Mouse (Mus musculus) forebrain, embryonic 13.5 days (tissue): Measurements from ENCODE around the gene 1700015G11Rik. TPM values are rescaled to one million over a fixed set of nuclear protein-coding genes. Genes with fewer than 3 reads are reported as not detected.

Source experiments
- ATAC-seq: fragments of 200-750 bp; cut with Nextera tagmentation; 2 replicates; pipeline ENCODE4 v1.8.0; 2017
- H3K27ac ChIP-seq: fragments of 300-500 bp; sonication (generic); 2 replicates; pipeline ENCODE4 v1.5.1; 2015; ENCODE audit warnings: inconsistent platforms, mild to moderate bottlenecking, moderate library complexity
- H3K27me3 ChIP-seq: fragments of 300-500 bp; sonication (generic); 2 replicates; pipeline ENCODE4 v1.6.1; 2015; ENCODE audit warnings: mild to moderate bottlenecking, inconsistent platforms
- H3K36me3 ChIP-seq: fragments of 300-500 bp; sonication (generic); 2 replicates; pipeline ENCODE4 v1.6.1; 2015; ENCODE audit warnings: mild to moderate bottlenecking, inconsistent platforms; ENCODE audit not compliant: poor library complexity, severe bottlenecking
- H3K4me1 ChIP-seq: fragments of 300-500 bp; sonication (generic); 2 replicates; pipeline ENCODE4 v1.6.1; 2015; ENCODE audit warnings: inconsistent platforms
- H3K4me2 ChIP-seq: fragments of 300-500 bp; sonication (generic); 2 replicates; pipeline ENCODE4 v1.6.1; 2015; ENCODE audit warnings: inconsistent platforms, mild to moderate bottlenecking, moderate library complexity
- H3K4me3 ChIP-seq: fragments of 300-500 bp; sonication (generic); 2 replicates; pipeline ENCODE4 v1.5.1; 2015; ENCODE audit warnings: mild to moderate bottlenecking, inconsistent platforms
- H3K9ac ChIP-seq: fragments of 300-500 bp; sonication (generic); 2 replicates; pipeline ENCODE4 v1.6.1; 2015; ENCODE audit warnings: mild to moderate bottlenecking, inconsistent platforms
- H3K9me3 ChIP-seq: fragments of 300-500 bp; sonication (generic); replicated peaks from 2 replicates; pipeline ENCODE4 v1.6.1; 2016; ENCODE audit warnings: inconsistent platforms
- WGBS: fragments of 180-500 bp; shearing (Covaris S2); methylation state at CpG from one replicate; pipeline ENCODE4 v1.1.7; 2015; 5-methylcytosine and 5-hydroxymethylcytosine counted together
- polyA plus RNA-seq: library from polyadenylated mRNA; unstranded; fragments of >200 nt; fragmentation: Nextera tagmentation; extraction: Ambion mirVana; gene quantifications from 2 replicates; pipeline ENCODE4 v1.2.1, GENCODE M21; 2015

1700015G11Rik gene
- not detected in 2 replicates for polyA plus RNA-seq

DNA sequence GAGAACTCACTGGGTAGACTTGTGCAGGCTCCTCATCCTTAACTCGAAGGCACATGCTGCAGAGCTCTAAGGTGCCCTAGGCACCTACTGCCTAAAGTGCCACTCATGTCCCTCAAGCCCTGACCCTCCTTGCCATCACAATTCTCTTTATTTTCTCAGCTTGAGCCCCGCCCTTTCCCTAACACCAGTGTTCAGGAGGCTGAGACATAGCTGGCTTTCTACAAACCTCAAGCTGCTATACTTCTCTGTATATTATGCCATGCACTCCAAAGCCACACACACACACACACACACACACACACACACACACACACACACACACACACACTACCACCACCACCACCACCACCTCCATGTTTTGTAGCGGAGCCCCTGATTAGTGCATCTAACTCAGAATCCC lies at the start of gene 1700015G11Rik:
1700015G11Rik (minus strand) TSS at position 101 of the 400 bp plus-strand sequence.
- ATAC-seq: no peak
- H3K4me3 ChIP-seq: no peak within 1 kb of the TSS
- H3K9ac ChIP-seq: no peak within 1 kb of the TSS
- H3K4me2 ChIP-seq: no peak within 1 kb of the TSS
- no peaks in the 10 kb centered on the region for H3K36me3 ChIP-seq
- 90% methylated on average over 3 of the region's 3 CpGs for WGBS
- H3K27ac ChIP-seq: no peak within 1 kb of the TSS
- H3K27me3 ChIP-seq: no peaks in the 10 kb centered on the region
- no peaks in the 10 kb centered on the region for H3K9me3 ChIP-seq
- H3K4me1 ChIP-seq: no peaks in the 10 kb centered on the region

DNA sequence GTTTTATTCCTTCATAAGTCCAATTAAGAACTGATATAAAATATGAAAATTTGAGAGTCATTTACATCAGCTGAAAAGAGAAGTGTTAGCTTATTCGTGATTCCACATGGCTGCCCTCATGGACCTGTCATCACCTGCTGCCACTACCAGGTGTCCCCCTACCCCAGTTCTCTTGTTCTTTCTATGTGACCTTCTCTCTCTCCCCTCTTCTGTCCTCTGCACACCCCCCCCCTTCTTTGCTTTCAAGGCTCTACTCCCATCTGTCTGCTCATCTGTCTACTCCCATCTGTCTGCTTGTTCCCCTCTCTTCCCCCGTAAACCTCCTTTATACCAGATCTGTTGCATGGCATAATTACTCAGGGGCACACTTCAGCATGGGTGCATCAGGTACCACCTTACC lies 41.4 kb upstream of the 1700015G11Rik start:
- Histone ChIP-seq H3K27ac (no peak overlapping the region), H3K27me3 (no peaks in the 10 kb centered on the region), H3K9ac (no peak overlapping the region), H3K4me1 (no peaks in the 10 kb centered on the region), H3K4me2 (no peak overlapping the region), H3K4me3 (no peak overlapping the region), H3K36me3 (no peaks in the 10 kb centered on the region), H3K9me3 (no peaks in the 10 kb centered on the region)
- peak; percentile 94 for ATAC-seq
- 64% methylated on average over 2 of the region's 2 CpGs for WGBS

DNA sequence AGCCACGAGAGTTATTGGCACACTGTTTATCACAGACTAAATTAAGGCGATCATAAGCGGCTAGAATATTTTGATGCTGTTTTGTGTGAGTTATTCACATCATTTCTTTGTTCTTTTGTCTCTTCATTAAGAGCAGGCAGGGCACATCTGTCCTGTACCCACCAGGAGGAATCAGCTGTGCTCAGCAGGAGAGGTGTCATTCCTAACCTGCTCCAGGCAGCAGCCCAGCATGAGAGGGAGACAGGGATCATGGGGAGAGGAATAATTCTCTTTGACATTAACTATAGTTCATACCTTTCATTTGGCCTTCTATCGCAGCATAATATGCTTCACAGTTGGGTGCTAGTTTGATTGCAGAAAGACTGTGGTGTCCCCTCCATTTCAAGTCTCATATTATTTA lies 40.7 kb upstream of the 1700015G11Rik start:
- H3K4me2 ChIP-seq: no peak overlapping the region
- H3K36me3 ChIP-seq: no peaks in the 10 kb centered on the region
- ATAC-seq: peak; percentile 77
- H3K27ac ChIP-seq: peak overlapping the region; percentile 37
- no peak overlapping the region for H3K9ac ChIP-seq
- H3K4me1 ChIP-seq: no peaks in the 10 kb centered on the region
- no peaks in the 10 kb centered on the region for H3K27me3 ChIP-seq
- H3K9me3 ChIP-seq: no peaks in the 10 kb centered on the region
- H3K4me3 ChIP-seq: no peak overlapping the region
- WGBS: 45% methylated on average over 4 of the region's 4 CpGs

DNA sequence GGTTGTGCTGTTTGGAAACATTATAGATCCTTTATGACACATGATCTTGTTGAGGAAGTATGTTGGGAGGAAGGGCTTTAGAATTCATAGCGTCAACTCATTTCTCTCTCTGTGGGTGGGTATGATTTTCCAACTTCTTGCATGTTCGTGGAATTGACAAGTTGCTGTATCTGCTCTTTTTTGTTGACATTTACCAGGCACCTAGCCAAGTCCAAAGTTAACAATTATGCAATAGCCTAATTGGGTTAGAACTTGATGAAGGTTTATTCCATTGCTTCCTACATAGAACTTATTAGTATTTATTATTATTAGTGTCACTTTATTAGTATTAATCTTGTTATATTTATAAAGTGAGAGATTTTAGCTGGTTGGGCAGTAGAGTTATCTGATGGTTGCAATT lies 40.3 kb upstream of the 1700015G11Rik start:
- no peaks in the 10 kb centered on the region for H3K4me1 ChIP-seq
- no peak overlapping the region for H3K9ac ChIP-seq
- WGBS: 50% methylated on average over 2 of the region's 2 CpGs
- H3K36me3 ChIP-seq: no peaks in the 10 kb centered on the region
- peak; percentile 38; the same call in 1 of the 2 replicates for ATAC-seq
- peak overlapping the region; percentile 37; the same call in 1 of the 2 replicates for H3K27ac ChIP-seq
- no peaks in the 10 kb centered on the region for H3K27me3 ChIP-seq
- H3K9me3 ChIP-seq: no peaks in the 10 kb centered on the region
- no peak overlapping the region for H3K4me3 ChIP-seq
- no peak overlapping the region for H3K4me2 ChIP-seq

DNA sequence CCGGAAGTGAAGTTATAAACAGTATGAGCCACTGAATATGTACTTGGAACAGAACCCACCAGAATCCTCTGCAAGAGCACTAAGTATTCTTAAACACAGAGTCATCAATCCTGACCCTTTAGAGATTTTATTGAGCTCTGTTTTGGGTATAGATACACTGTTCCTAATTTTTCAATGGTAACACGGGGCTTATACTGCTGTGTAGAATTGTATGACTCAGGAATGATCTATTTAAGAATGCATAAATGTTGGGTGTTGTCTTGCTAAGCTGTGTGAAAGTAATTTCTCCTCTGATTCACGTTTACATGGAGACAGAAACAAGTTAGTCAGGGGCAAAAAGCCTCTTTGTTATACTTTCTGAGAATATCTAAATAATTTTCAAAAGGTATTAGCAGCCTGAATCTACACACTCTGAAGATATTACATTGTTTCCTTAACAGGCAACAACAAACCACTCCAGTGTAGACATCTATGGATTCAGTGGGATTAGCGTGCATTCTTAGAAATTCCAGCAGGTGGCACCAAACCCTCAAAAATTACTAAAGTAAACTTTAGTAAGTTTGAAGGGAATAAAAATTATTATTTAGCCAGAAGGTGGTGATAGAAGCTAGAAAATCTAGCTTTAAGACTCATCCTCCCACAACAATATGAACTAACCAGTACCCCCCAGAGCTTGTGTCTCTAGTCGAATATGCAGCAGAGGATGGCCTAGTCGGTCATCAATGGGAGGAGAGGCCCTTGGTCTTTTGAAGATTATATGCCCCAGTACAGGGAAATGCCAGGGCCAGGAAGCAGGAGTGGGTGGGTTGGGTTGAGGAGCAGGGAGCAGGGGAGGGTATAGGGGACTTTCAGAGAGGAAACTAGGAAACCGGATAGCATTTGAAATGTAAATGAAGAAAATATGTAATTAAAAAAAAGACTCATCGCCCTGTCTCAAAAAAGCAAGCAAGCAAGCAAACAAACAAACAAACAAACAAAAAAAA lies 22.4 kb upstream of the 1700015G11Rik start:
- ATAC-seq: peak; percentile 81
- Histone ChIP-seq H3K4me3 (no peak overlapping the region), H3K27me3 (no peaks in the 10 kb centered on the region), H3K9ac (no peak overlapping the region), H3K27ac (no peak overlapping the region), H3K9me3 (no peaks in the 10 kb centered on the region), H3K4me2 (no peak overlapping the region), H3K4me1 (no peaks in the 10 kb centered on the region), H3K36me3 (no peaks in the 10 kb centered on the region)
- 50% methylated on average over 8 of the region's 8 CpGs for WGBS

DNA sequence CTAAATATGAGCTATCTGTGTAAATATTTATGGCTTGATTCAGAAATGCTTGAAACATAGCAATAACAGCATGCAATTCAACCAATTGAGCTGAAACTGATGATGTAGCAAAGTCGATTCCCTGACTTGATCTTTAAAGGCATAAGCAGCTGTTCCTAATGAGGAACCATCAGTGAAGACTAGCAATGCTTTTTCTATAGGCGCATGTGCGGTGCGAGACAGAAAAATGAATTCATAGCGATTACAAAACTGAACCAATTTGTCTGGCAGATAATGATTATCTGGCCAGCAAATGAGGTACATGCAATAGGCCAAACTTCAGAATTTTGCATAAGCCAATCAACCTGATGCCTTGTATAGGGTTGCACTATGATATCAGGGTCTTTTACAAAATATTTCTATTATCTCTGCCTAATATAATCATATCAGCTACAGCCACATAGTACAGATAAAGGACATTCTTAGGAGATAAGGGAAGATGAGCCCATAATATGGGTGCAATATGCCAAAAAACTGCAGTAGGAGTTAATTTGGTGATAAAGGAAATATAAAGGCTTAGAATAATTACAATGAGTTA lies 8.6 kb upstream of the 1700015G11Rik start:
- WGBS: 87% methylated on average over 5 of the region's 5 CpGs
- no peaks in the 10 kb centered on the region for H3K36me3 ChIP-seq
- H3K4me2 ChIP-seq: no peak overlapping the region
- H3K4me3 ChIP-seq: no peak overlapping the region
- ATAC-seq: no peak
- no peaks in the 10 kb centered on the region for H3K4me1 ChIP-seq
- H3K27ac ChIP-seq: no peak overlapping the region
- no peaks in the 10 kb centered on the region for H3K27me3 ChIP-seq
- H3K9me3 ChIP-seq: no peaks in the 10 kb centered on the region
- H3K9ac ChIP-seq: no peak overlapping the region

DNA sequence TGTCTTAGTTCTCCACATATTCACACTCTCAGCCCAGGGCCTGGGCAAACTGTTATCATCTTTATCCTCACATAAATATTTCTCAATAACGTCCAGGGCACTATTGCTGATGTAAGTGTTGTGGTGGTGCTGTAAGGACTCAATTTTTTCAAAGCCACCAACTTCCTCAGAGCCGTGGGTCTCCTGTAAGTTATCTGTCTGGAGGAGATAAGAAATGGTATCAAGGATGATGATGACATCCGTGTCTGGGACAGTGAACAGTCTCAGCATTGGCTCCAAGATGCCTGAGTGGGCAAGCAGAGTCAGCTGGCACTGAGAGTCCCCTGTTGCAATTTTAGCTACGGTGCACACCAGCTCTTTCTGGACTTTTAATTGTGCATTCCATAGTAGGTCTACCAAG lies 6.5 kb upstream of the 1700015G11Rik start:
- WGBS: 93% methylated on average over 4 of the region's 4 CpGs
- Histone ChIP-seq H3K4me3 (no peak overlapping the region), H3K9me3 (no peaks in the 10 kb centered on the region), H3K4me1 (no peaks in the 10 kb centered on the region), H3K9ac (no peak overlapping the region), H3K27me3 (no peaks in the 10 kb centered on the region), H3K4me2 (no peak overlapping the region), H3K36me3 (no peaks in the 10 kb centered on the region), H3K27ac (no peak overlapping the region)
- no peak for ATAC-seq

DNA sequence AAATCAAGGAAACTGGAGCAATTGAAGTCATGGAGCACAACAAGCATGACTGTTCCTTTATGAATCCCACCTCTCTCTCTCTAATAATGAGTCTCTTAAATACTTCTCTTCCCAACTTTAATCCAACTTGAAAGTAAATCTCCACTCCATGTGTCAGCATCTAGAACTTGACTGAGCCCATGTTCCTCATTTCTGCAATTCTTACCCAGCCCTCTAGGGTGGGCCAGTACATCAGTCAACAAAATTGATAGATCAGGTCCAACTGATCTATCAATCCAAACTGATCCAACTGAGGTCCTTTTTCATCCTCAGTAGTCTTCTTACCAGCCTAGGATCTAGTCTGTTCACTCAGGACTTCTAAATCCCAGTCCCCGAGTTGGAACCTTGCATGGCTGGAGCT lies 348 bp downstream of the 1700015G11Rik start:
- no peak overlapping the region for H3K4me3 ChIP-seq
- ATAC-seq: no peak
- no peak overlapping the region for H3K9ac ChIP-seq
- no peaks in the 10 kb centered on the region for H3K36me3 ChIP-seq
- no peaks in the 10 kb centered on the region for H3K9me3 ChIP-seq
- H3K27me3 ChIP-seq: no peaks in the 10 kb centered on the region
- H3K4me1 ChIP-seq: no peaks in the 10 kb centered on the region
- H3K4me2 ChIP-seq: no peak overlapping the region
- WGBS: 88% methylated on average over 1 of the region's 1 CpGs
- H3K27ac ChIP-seq: no peak overlapping the region

DNA sequence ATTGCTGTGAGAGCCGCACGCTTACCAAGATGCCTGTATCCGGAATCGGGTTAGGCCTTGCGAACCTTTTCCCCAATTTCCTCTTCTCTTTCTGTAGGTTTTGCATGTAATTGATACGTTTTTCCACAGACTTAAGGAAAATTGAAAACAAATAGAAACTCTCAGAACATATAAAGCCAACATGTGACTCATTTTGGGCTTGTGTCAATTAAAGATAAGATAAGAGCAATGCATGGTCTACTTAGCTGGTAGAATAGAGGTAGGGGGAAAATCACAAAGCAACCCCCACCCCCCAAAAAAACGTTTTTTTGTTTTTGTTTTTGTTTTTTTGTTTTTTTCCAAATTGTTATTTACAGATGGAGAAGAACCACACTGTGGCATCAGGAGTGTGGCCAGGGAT lies 2.1 kb downstream of the 1700015G11Rik start:
- no peak overlapping the region for H3K27ac ChIP-seq
- no peaks in the 10 kb centered on the region for H3K4me1 ChIP-seq
- H3K36me3 ChIP-seq: no peaks in the 10 kb centered on the region
- no peak overlapping the region for H3K4me2 ChIP-seq
- H3K27me3 ChIP-seq: no peaks in the 10 kb centered on the region
- ATAC-seq: no peak
- no peak overlapping the region for H3K4me3 ChIP-seq
- WGBS: 82% methylated on average over 7 of the region's 7 CpGs
- H3K9ac ChIP-seq: no peak overlapping the region
- H3K9me3 ChIP-seq: no peaks in the 10 kb centered on the region

DNA sequence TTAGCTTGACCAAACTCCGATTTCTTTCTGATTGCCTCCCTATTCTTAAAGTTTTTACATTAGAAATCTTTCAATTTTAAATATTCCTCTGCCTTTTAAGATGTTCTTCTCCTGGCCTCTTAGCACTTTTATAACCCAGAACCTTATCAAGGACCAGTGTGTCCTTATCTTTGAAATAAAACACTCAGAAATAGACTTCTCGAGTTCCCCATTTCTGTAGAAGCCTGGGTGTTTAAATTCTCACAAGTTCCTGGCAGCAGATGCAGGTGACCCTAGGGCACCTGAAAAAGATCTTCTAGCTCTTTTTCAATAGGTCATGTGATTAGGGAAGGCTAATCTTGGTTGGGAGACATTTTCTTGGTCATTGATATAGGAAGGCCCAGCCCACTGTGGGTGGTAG lies 8.4 kb downstream of the 1700015G11Rik start:
- no peak for ATAC-seq
- Histone ChIP-seq H3K4me1 (peaks cover 4% of the 10 kb centered on the region; the same call in 1 of the 2 replicates), H3K27ac (no peak overlapping the region), H3K4me3 (no peak overlapping the region), H3K9ac (no peak overlapping the region), H3K4me2 (no peak overlapping the region), H3K36me3 (peaks cover 4% of the 10 kb centered on the region; the same call in 1 of the 2 replicates), H3K9me3 (no peaks in the 10 kb centered on the region), H3K27me3 (no peaks in the 10 kb centered on the region)
- 94% methylated on average over 2 of the region's 2 CpGs for WGBS

DNA sequence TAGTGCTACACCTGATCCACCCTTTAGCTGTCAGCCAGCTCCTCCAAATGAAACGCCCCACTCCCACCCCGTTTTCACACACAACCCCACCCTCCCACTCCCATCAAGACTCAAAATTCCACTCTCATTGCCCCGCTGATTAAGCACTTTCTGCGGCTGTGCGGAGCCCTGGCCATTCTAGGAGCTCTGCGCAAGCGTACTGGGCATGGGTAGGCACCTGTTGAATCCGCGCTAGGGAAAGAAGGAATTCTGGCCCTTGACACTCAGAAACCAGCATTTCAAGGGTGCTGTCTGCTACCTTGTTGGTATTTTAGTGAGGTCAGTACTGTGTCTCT lies 9.3 kb downstream of the 1700015G11Rik start:
- Histone ChIP-seq H3K4me2 (peak overlapping the region; percentile 68), H3K9me3 (no peaks in the 10 kb centered on the region), H3K9ac (no peak overlapping the region), H3K36me3 (peaks cover 4% of the 10 kb centered on the region; the same call in 1 of the 2 replicates), H3K4me3 (peak overlapping the region; percentile 71), H3K27me3 (no peaks in the 10 kb centered on the region), H3K27ac (no peak overlapping the region; the same call in 1 of the 2 replicates), H3K4me1 (peaks cover 4% of the 10 kb centered on the region; the same call in 1 of the 2 replicates)
- ATAC-seq: no peak; the same call in 1 of the 2 replicates
- under 1% methylated on average over 9 of the region's 9 CpGs for WGBS

DNA sequence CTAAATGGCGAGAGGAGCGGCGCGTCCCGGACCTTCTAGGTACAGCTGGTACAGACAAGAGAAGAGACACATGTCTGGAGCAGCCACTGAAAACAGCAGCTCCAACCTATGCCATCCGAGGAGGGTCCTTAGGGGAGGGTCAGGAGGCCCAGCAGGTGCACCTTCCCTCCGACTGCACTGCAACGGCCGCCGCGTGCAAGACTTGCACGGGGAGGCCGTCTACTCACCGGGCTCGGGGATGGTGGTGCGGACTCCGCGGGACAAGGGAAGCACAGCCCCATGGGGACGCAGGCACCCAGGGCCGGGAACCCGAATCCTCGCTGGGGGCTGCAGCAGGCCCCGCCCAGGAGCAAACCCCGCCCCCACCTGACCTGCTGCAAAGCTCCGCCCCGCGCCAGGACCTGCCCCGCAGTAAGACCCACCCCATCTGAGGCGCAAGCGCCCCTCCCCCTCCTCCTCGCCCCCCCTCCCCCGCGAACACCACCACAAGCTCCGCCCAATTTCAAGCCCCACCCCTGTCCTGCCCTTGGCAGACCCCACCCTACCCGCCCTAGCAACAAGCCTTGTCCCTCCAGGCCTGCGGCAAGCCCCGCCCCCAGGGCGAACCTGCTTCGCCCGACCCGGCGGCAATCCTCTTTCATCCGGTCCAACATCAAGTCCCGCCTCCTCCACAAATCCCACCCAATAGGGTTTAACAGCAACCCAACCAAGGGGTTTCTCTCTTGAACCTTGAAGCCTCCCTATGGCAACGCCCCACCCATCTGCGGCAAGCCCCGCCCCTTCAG lies 9.8 kb downstream of the 1700015G11Rik start, which contains the start of gene Svip:
Svip (minus strand) TSS at position 508 of the 785 bp plus-strand sequence.
- peak within 1 kb of the TSS; percentile 78 for H3K27ac ChIP-seq
- H3K9ac ChIP-seq: peak within 1 kb of the TSS; percentile 73
- no peaks in the 10 kb centered on the region for H3K27me3 ChIP-seq
- H3K4me1 ChIP-seq: peaks cover 4% of the 10 kb centered on the region; the same call in 1 of the 2 replicates
- WGBS: under 1% methylated on average over 37 of the region's 47 CpGs
- ATAC-seq: peak; percentile 98
- peaks cover 4% of the 10 kb centered on the region; the same call in 1 of the 2 replicates for H3K36me3 ChIP-seq
- peak within 1 kb of the TSS; percentile 68 for H3K4me2 ChIP-seq
- H3K4me3 ChIP-seq: peak within 1 kb of the TSS; percentile 71
- H3K9me3 ChIP-seq: no peaks in the 10 kb centered on the region
